Mouse (Mus musculus): ENCODE measurements around the gene Igsf3.

DNA sequence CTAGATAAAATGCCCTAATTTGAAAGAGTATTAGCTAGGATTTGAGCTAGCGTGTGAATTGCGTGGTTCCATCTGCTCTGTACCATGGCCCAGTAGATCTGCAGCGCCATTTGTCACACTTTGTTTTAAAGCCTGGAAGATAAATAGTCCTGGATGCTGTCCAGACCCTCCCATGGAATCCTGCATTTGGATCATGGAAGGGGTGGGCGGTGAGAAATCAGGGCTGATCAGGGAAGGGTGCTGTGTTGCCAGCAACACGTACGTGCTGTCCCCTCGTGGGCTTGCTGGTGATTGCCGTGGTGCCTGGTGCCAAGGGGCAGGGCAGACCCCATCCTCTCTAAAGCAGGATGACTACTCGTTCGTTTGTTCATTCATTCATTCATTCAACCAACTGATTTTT is 28.6 kb downstream of the Igsf3 start:
- no peak for TF ChIP-seq CTCF (IDR thresholded peaks at IDR 0.05; ENCODE audit: low read depth, low read length)
- TF ChIP-seq EP300 (IDR thresholded peaks at IDR 0.05; ENCODE audit: insufficient read depth, low read depth, low read length), result no peak

All from ES-Bruce4 (cell line).